Mouse (Mus musculus) olfactory bulb, adult 2 months (tissue): ENCODE results near the gene Cdk5rap2. TPM values are rescaled to one million over a fixed set of nuclear protein-coding genes. Genes with fewer than 3 reads are reported as not detected.

Experiments
- H3K27ac ChIP-seq: fragments of 200-500 bp; 2 replicates; pipeline ENCODE4 v1.5.1; 2012; ENCODE audit warnings: low read depth, low read length; ENCODE audit not compliant: insufficient read depth
- H3K4me1 ChIP-seq: fragments of 200-500 bp; 2 replicates; pipeline ENCODE4 v1.6.1; 2012; ENCODE audit warnings: low read length; ENCODE audit not compliant: control insufficient read depth, insufficient read depth
- H3K4me3 ChIP-seq: fragments of 200-500 bp; 2 replicates; pipeline ENCODE4 v1.5.1; 2012; ENCODE audit warnings: mild to moderate bottlenecking, low read depth, low read length, moderate library complexity; ENCODE audit not compliant: insufficient read depth
- CTCF ChIP-seq: fragments of 200-500 bp; IDR thresholded peaks from 2 replicates; pipeline ENCODE4 v1.5.1; 2012; ENCODE audit warnings: low read depth, mild to moderate bottlenecking, low read length, moderate library complexity; ENCODE audit not compliant: insufficient read depth
- POLR2A ChIP-seq: fragments of 200-500 bp; IDR thresholded peaks from 2 replicates; pipeline ENCODE4 v1.6.1; 2012; ENCODE audit warnings: mild to moderate bottlenecking, low read depth, low read length, moderate library complexity; ENCODE audit not compliant: insufficient read depth
- WGBS: fragments of 180-500 bp; shearing (Covaris S2); methylation state at CpG from one replicate; pipeline ENCODE4 v1.1.7; 2018; 5-methylcytosine and 5-hydroxymethylcytosine counted together
- polyA plus RNA-seq: library from polyadenylated mRNA; stranded (reverse); fragments of >200 nt; gene quantifications from 2 replicates; pipeline ENCODE4 v1.2.4, GENCODE M21; 2012; ENCODE audit warnings: low replicate concordance; ENCODE audit not compliant: missing spikeins, insufficient read depth, insufficient read length

Gene Cdk5rap2
- polyA plus RNA-seq, 1 experiment = 306 TPM

- TF ChIP-seq POLR2A (no peak), CTCF (no peak)
- no peak overlapping the region for H3K4me3 ChIP-seq
- WGBS = 79% methylated on average over 3 of the region's 3 CpGs
- peaks cover 24% of the 10 kb centered on the region for H3K4me1 ChIP-seq
- H3K27ac ChIP-seq = peak overlapping the region; percentile 82
Observed at GRCm38 (mm10) chr4:70259726-70260418, 150.4 kb downstream of the Cdk5rap2 start.

GRCm38 (mm10) chr4:70258826-70259225, 151.4 kb downstream of the Cdk5rap2 start:
- peaks cover 24% of the 10 kb centered on the region for H3K4me1 ChIP-seq
- no peak overlapping the region for H3K4me3 ChIP-seq
- WGBS = 21% methylated on average over 9 of the region's 9 CpGs
- H3K27ac ChIP-seq = peak overlapping the region; percentile 82
- TF ChIP-seq CTCF = no peak
- TF ChIP-seq POLR2A = no peak

- TF ChIP-seq POLR2A (no peak), CTCF (no peak)
- Histone ChIP-seq H3K27ac (peak overlapping the region; percentile 64), H3K4me3 (no peak overlapping the region), H3K4me1 (peaks cover 24% of the 10 kb centered on the region)
- 55% methylated on average over 6 of the region's 6 CpGs for WGBS
Observed at GRCm38 (mm10) chr4:70258205-70258604, 152.0 kb downstream of the Cdk5rap2 start.

GRCm38 (mm10) chr4:70251782-70252181, 158.5 kb downstream of the Cdk5rap2 start:
- Histone ChIP-seq H3K27ac (no peak overlapping the region), H3K4me3 (no peak overlapping the region), H3K4me1 (no peaks in the 10 kb centered on the region)
- WGBS = 89% methylated on average over 5 of the region's 5 CpGs
- no peak for TF ChIP-seq POLR2A
- TF ChIP-seq CTCF = no peak

- WGBS = 92% methylated on average over 6 of the region's 6 CpGs
- Histone ChIP-seq H3K4me3 (no peak overlapping the region), H3K4me1 (no peaks in the 10 kb centered on the region), H3K27ac (no peak overlapping the region)
- TF ChIP-seq POLR2A (no peak), CTCF (no peak)
Observed at GRCm38 (mm10) chr4:70245706-70246105, 164.5 kb downstream of the Cdk5rap2 start.

- WGBS = 78% methylated on average over 3 of the region's 3 CpGs
Observed at GRCm38 (mm10) chr4:70243561-70244120, 166.6 kb downstream of the Cdk5rap2 start.

GRCm38 (mm10) chr4:70239731-70240130, 170.5 kb downstream of the Cdk5rap2 start:
- Histone ChIP-seq H3K27ac (no peak overlapping the region), H3K4me3 (no peak overlapping the region), H3K4me1 (no peaks in the 10 kb centered on the region)
- TF ChIP-seq POLR2A (no peak), CTCF (no peak)
- 90% methylated on average over 7 of the region's 7 CpGs for WGBS

More at GRCm38 (mm10) chr4:70243561-70244120, 166.6 kb downstream of the Cdk5rap2 start:
- Histone ChIP-seq H3K4me1 (no peaks in the 10 kb centered on the region), H3K27ac (no peak overlapping the region), H3K4me3 (no peak overlapping the region)
- TF ChIP-seq CTCF (no peak), POLR2A (no peak)

GRCm38 (mm10) chr4:70238862-70239261, 171.4 kb downstream of the Cdk5rap2 start:
- TF ChIP-seq POLR2A (no peak), CTCF (no peak)

GRCm38 (mm10) chr4:70232383-70232782, 177.9 kb downstream of the Cdk5rap2 start:
- no peak overlapping the region for H3K27ac ChIP-seq
- no peak overlapping the region for H3K4me3 ChIP-seq
- 81% methylated on average over 3 of the region's 3 CpGs for WGBS
- peaks cover 6% of the 10 kb centered on the region for H3K4me1 ChIP-seq
- TF ChIP-seq CTCF (no peak), POLR2A (no peak)

More at GRCm38 (mm10) chr4:70238862-70239261, 171.4 kb downstream of the Cdk5rap2 start:
- 96% methylated on average over 6 of the region's 6 CpGs for WGBS
- no peak overlapping the region for H3K27ac ChIP-seq
- H3K4me3 ChIP-seq = no peak overlapping the region
- H3K4me1 ChIP-seq = no peaks in the 10 kb centered on the region
